Mouse (Mus musculus): ENCODE results near the gene Smlr1.

Gene Smlr1

GRCm38 (mm10) chr10:25535891-25536331 lies at the start of gene Smlr1:
Gene Smlr1, minus strand, starts transcription at chr10:25536267.
- DNase-seq (ENCODE audit: low spot score): no peak

GRCm38 (mm10) chr10:25584899-25585298 lies 48.8 kb upstream of the Smlr1 start:
- no peak for DNase-seq (ENCODE audit: low spot score)

GRCm38 (mm10) chr10:25580066-25580465 lies 44.0 kb upstream of the Smlr1 start:
- DNase-seq (ENCODE audit: low spot score): no peak

- no peak for DNase-seq (ENCODE audit: low spot score)
Measured at GRCm38 (mm10) chr10:25571319-25572240, 35.5 kb upstream of the Smlr1 start.

GRCm38 (mm10) chr10:25552936-25553335 lies 16.9 kb upstream of the Smlr1 start:
- no peak for DNase-seq (ENCODE audit: low spot score)

GRCm38 (mm10) chr10:25541097-25541496 lies 5.0 kb upstream of the Smlr1 start:
- peak; percentile 1 for DNase-seq (ENCODE audit: low spot score)

- no peak for DNase-seq (ENCODE audit: low spot score)
Measured at GRCm38 (mm10) chr10:25539771-25540168, 3.7 kb upstream of the Smlr1 start.

GRCm38 (mm10) chr10:25539146-25539770 lies 3.2 kb upstream of the Smlr1 start:
- DNase-seq (ENCODE audit: low spot score): peak; percentile 7

GRCm38 (mm10) chr10:25538738-25539137 lies 2.7 kb upstream of the Smlr1 start:
- peak; percentile 1 for DNase-seq (ENCODE audit: low spot score)

GRCm38 (mm10) chr10:25536621-25537020 lies 554 bp upstream of the Smlr1 start:
- no peak for DNase-seq (ENCODE audit: low spot score)

GRCm38 (mm10) chr10:25534467-25534866 lies 1.6 kb downstream of the Smlr1 start:
- no peak for DNase-seq (ENCODE audit: low spot score)

- DNase-seq (ENCODE audit: low spot score): peak; percentile 2
Measured at GRCm38 (mm10) chr10:25533513-25534246, 2.4 kb downstream of the Smlr1 start.

GRCm38 (mm10) chr10:25533105-25533504 lies 3.0 kb downstream of the Smlr1 start:
- DNase-seq (ENCODE audit: low spot score): peak; percentile 2

GRCm38 (mm10) chr10:25531335-25531734 lies 4.7 kb downstream of the Smlr1 start:
- no peak for DNase-seq (ENCODE audit: low spot score)

- DNase-seq (ENCODE audit: low spot score): peak; percentile 2
Measured at GRCm38 (mm10) chr10:25527126-25527525, 8.9 kb downstream of the Smlr1 start.

GRCm38 (mm10) chr10:25526622-25527021 lies 9.4 kb downstream of the Smlr1 start:
- peak; percentile 2 for DNase-seq (ENCODE audit: low spot score)

GRCm38 (mm10) chr10:25526156-25526555 lies 9.9 kb downstream of the Smlr1 start:
- DNase-seq (ENCODE audit: low spot score): peak; percentile 2

GRCm38 (mm10) chr10:25523727-25524126 lies 12.3 kb downstream of the Smlr1 start:
- DNase-seq (ENCODE audit: low spot score): no peak

GRCm38 (mm10) chr10:25520428-25520827 lies 15.6 kb downstream of the Smlr1 start:
- DNase-seq (ENCODE audit: low spot score): no peak

GRCm38 (mm10) chr10:25519954-25520353 lies 16.1 kb downstream of the Smlr1 start:
- DNase-seq (ENCODE audit: low spot score): no peak

GRCm38 (mm10) chr10:25513821-25514220 lies 22.2 kb downstream of the Smlr1 start:
- no peak for DNase-seq (ENCODE audit: low spot score)

GRCm38 (mm10) chr10:25503250-25503649 lies 32.8 kb downstream of the Smlr1 start:
- DNase-seq (ENCODE audit: low spot score): no peak

Data from testis, postnatal 14 days (tissue).